Mouse (Mus musculus) urinary bladder, postnatal 10 days (tissue): ENCODE measurements around the gene Polr1d.

Source experiments
- DNase-seq: peaks from one replicate; pipeline ENCODE4 v3.0.0; 2022; ENCODE audit warnings: low spot score

Polr1d gene

GRCm38 (mm10) chr5:147086816-147087215 lies 10.0 kb downstream of the Polr1d start:
- no peak for DNase-seq

- DNase-seq = no peak
These were observed 13.0 kb downstream of the Polr1d start for GRCm38 (mm10) chr5:147089836-147090235.

- no peak for DNase-seq
These were observed 13.6 kb downstream of the Polr1d start for GRCm38 (mm10) chr5:147090256-147090963.

- no peak for DNase-seq
These were observed 15.6 kb downstream of the Polr1d start for GRCm38 (mm10) chr5:147092448-147092847.

- DNase-seq = no peak
These were observed 17.4 kb downstream of the Polr1d start for GRCm38 (mm10) chr5:147094296-147094695.

- no peak for DNase-seq
These were observed 19.7 kb downstream of the Polr1d start for GRCm38 (mm10) chr5:147096586-147096985.

- DNase-seq = no peak
These were observed 21.8 kb downstream of the Polr1d start for GRCm38 (mm10) chr5:147098667-147099066.

GRCm38 (mm10) chr5:147100180-147100579 lies 23.3 kb downstream of the Polr1d start:
- no peak for DNase-seq

GRCm38 (mm10) chr5:147102295-147102694 lies 25.4 kb downstream of the Polr1d start:
- no peak for DNase-seq

GRCm38 (mm10) chr5:147107276-147107675 lies 30.4 kb downstream of the Polr1d start:
- DNase-seq = no peak

GRCm38 (mm10) chr5:147108861-147109591 lies 32.2 kb downstream of the Polr1d start:
- DNase-seq = no peak

GRCm38 (mm10) chr5:147114738-147115137 lies 37.9 kb downstream of the Polr1d start:
- no peak for DNase-seq

- no peak for DNase-seq
These were observed 38.8 kb downstream of the Polr1d start for GRCm38 (mm10) chr5:147115631-147116030.

- no peak for DNase-seq
These were observed 40.2 kb downstream of the Polr1d start for GRCm38 (mm10) chr5:147117027-147117426.

GRCm38 (mm10) chr5:147121146-147121545 lies 44.3 kb downstream of the Polr1d start:
- no peak for DNase-seq

- DNase-seq = no peak
These were observed 47.9 kb downstream of the Polr1d start for GRCm38 (mm10) chr5:147124794-147125193.

- no peak for DNase-seq
These were observed 48.8 kb downstream of the Polr1d start for GRCm38 (mm10) chr5:147125542-147126185.

- DNase-seq = no peak
These were observed 51.0 kb downstream of the Polr1d start for GRCm38 (mm10) chr5:147127860-147128259.

- DNase-seq = no peak
These were observed 52.6 kb downstream of the Polr1d start for GRCm38 (mm10) chr5:147129484-147129883.

- no peak for DNase-seq
These were observed 55.1 kb downstream of the Polr1d start for GRCm38 (mm10) chr5:147131912-147132311.

GRCm38 (mm10) chr5:147133662-147134061 lies 56.8 kb downstream of the Polr1d start:
- no peak for DNase-seq

GRCm38 (mm10) chr5:147134341-147135088 lies 57.7 kb downstream of the Polr1d start:
- DNase-seq = no peak
